Mouse (Mus musculus) myocyte (in vitro differentiated cells): ENCODE data around the gene Vav3.

Experiments
- CEBPB ChIP-seq: IDR thresholded peaks from 2 replicates; pipeline ENCODE4 v1.6.1; 2011; ENCODE audit warnings: mild to moderate bottlenecking, moderate library complexity; ENCODE audit not compliant: poor library complexity, insufficient read depth, severe bottlenecking
- E2F4 ChIP-seq: IDR thresholded peaks from one replicate; pipeline ENCODE4 v1.6.1; 2011; ENCODE audit warnings: mild to moderate bottlenecking, control low read depth, moderate library complexity; ENCODE audit not compliant: insufficient read depth
- MAX ChIP-seq: IDR thresholded peaks from one replicate; pipeline ENCODE4 v1.6.1; 2011; ENCODE audit warnings: low read depth, mild to moderate bottlenecking, control low read depth
- MYOD1 ChIP-seq, 3 experiments: IDR thresholded peaks; one replicate each; pipeline ENCODE4 v1.6.1; 2011; ENCODE audit warnings: control low read depth in 2 of 3, low read depth in 2 of 3, mild to moderate bottlenecking in 2 of 3, moderate library complexity in 1 of 3; ENCODE audit not compliant: insufficient read length in 2 of 3, control insufficient read depth in 1 of 3
- POLR2A ChIP-seq: IDR thresholded peaks from one replicate; pipeline ENCODE4 v1.6.1; 2011; ENCODE audit warnings: low read depth, mild to moderate bottlenecking, control low read depth, moderate library complexity; ENCODE audit not compliant: insufficient read length
- TCF3 ChIP-seq: IDR thresholded peaks from one replicate; pipeline ENCODE4 v1.6.1; 2011; ENCODE audit warnings: low read depth, control low read depth; ENCODE audit not compliant: insufficient read length
- USF1 ChIP-seq: IDR thresholded peaks from one replicate; pipeline ENCODE4 v1.6.1; 2011; ENCODE audit warnings: low read depth, mild to moderate bottlenecking, control low read depth, moderate library complexity

GRCm38 (mm10) chr3:109470651-109471255 is 130.3 kb downstream of the Vav3 start:
- no peak for TF ChIP-seq POLR2A
- no peak for TF ChIP-seq TCF3
- no peak for TF ChIP-seq USF1
- TF ChIP-seq MAX = no peak
- TF ChIP-seq E2F4 = no peak
- TF ChIP-seq MYOD1 (IDR thresholded peaks at IDR 0.05; ENCODE audit: control insufficient read depth in 1 of 3, insufficient read length in 2 of 3, low read depth in 2 of 3) = no peak
- no peak for TF ChIP-seq CEBPB
